Comparison of ENCODE assay signal across 16 mouse cellular contexts in genomic region chr17:63166692-63167091, GRCm38 (mm10).
"Had no signal": no experiment of that assay in that cellular context is flagged by ENCODE, and none has a peak within 500 bp of the region (broad histone marks: within the 10 kb centered on the region; RNA-seq: fewer than 3 reads in every experiment).

No protein-coding gene starts in this region.

- H3K4me3 ChIP-seq: limb, embryonic 12.5 days; limb, embryonic 15.5 days had no signal

- H3K9ac ChIP-seq: limb, embryonic 12.5 days; limb, embryonic 15.5 days; liver, embryonic 14.5 days; liver, postnatal 0 days; lung, embryonic 14.5 days had no signal

- H3K4me2 ChIP-seq: limb, embryonic 12.5 days; limb, embryonic 15.5 days; liver, embryonic 11.5 days; lung, embryonic 14.5 days had no signal

- ATAC-seq: liver, postnatal 0 days; midbrain, embryonic 16.5 days had no signal

- H3K4me1 ChIP-seq: limb, embryonic 15.5 days had no signal

- H3K27ac ChIP-seq: limb, embryonic 12.5 days; limb, embryonic 15.5 days; liver, embryonic 14.5 days had no signal

- H3K27me3 ChIP-seq: limb, embryonic 12.5 days; limb, embryonic 15.5 days had no signal

- H3K9me3 ChIP-seq: limb, embryonic 12.5 days; limb, embryonic 15.5 days had no signal

- DNase-seq: kidney, adult 18-20 months; kidney, adult 9 months; kidney, postnatal 14 days; kidney, postnatal 4 days; left cerebral cortex, postnatal 4 days; liver, postnatal 0 days; lung, embryonic 14.5 days; lung, postnatal 10 days; lung, postnatal 4 days; thymus, adult 18-20 months; thymus, postnatal 36 days had no signal

- H3K36me3 ChIP-seq: limb, embryonic 12.5 days; limb, embryonic 15.5 days had no signal
